Mouse (Mus musculus) stomach, embryonic 15.5 days (tissue): ENCODE results near the gene Slc4a4. TPM values are rescaled to one million over a fixed set of nuclear protein-coding genes. Genes with fewer than 3 reads are reported as not detected.
A peak's percentile ranks its signal among the peaks of the same experiment; 100 is the strongest.

Source experiments
- ATAC-seq: fragments of 200-750 bp; cut with Nextera tagmentation; 2 replicates; pipeline ENCODE4 v1.8.0; 2017; ENCODE audit warnings: low read depth, moderate number of reproducible peaks, moderate TSS enrichment; ENCODE audit not compliant: insufficient read depth, low FRiP score
- H3K27ac ChIP-seq: fragments of 300-500 bp; sonication (generic); 2 replicates; pipeline ENCODE4 v1.5.1; 2015; ENCODE audit warnings: mild to moderate bottlenecking, inconsistent platforms
- H3K27me3 ChIP-seq: fragments of 300-500 bp; sonication (generic); replicated peaks from 2 replicates; pipeline ENCODE4 v1.6.1; 2015; ENCODE audit warnings: inconsistent platforms
- H3K36me3 ChIP-seq: fragments of 300-500 bp; sonication (generic); 2 replicates; pipeline ENCODE4 v1.6.1; 2015; ENCODE audit warnings: inconsistent platforms
- H3K4me1 ChIP-seq: fragments of 300-500 bp; sonication (generic); 2 replicates; pipeline ENCODE4 v1.6.1; 2015; ENCODE audit warnings: inconsistent platforms
- H3K4me2 ChIP-seq: fragments of 300-500 bp; sonication (generic); 2 replicates; pipeline ENCODE4 v1.6.1; 2015; ENCODE audit warnings: mild to moderate bottlenecking, inconsistent platforms
- H3K4me3 ChIP-seq: fragments of 300-500 bp; sonication (generic); replicated peaks from 2 replicates; pipeline ENCODE4 v1.5.1; 2015; ENCODE audit warnings: inconsistent platforms
- H3K9ac ChIP-seq: fragments of 300-500 bp; sonication (generic); 2 replicates; pipeline ENCODE4 v1.6.1; 2015; ENCODE audit warnings: inconsistent platforms
- H3K9me3 ChIP-seq: fragments of 300-500 bp; sonication (generic); 2 replicates; pipeline ENCODE4 v1.6.1; 2016; ENCODE audit warnings: inconsistent platforms
- WGBS: fragments of 180-500 bp; shearing (Covaris S2); methylation state at CpG from one replicate; pipeline ENCODE4 v1.1.7; 2015; 5-methylcytosine and 5-hydroxymethylcytosine counted together
- polyA plus RNA-seq: library from polyadenylated mRNA; unstranded; fragments of >200 nt; fragmentation: Nextera tagmentation; extraction: Ambion mirVana; gene quantifications from 2 replicates; pipeline ENCODE4 v1.2.1, GENCODE M21; 2015

Gene Slc4a4
- polyA plus RNA-seq, 1 experiment from 2014 or later: 4.3 TPM

DNA sequence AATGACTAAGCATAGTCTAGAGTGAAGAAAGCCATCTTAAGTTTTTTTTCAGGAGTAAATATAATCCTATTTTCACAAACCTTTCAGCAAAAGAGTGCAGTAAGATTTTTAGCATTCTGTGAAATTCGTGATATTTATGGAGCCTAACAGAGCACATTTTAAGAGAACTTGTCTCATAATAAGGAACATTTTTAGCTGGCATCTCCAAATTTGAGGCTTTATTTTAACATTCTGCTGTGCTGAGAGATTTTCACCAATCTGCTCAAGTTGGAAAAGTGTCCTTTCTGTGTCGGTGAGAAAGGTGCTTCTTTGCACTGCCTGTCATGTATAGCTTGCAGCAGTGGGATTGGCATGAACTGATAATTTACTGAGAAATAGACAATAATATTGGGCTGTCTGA is 255.1 kb downstream of the Slc4a4 start:
- H3K27me3 ChIP-seq: no peaks in the 10 kb centered on the region
- no peak for ATAC-seq
- H3K36me3 ChIP-seq: no peaks in the 10 kb centered on the region
- no peak overlapping the region for H3K4me2 ChIP-seq
- H3K27ac ChIP-seq: no peak overlapping the region
- H3K4me3 ChIP-seq: no peak overlapping the region
- no peak overlapping the region for H3K9ac ChIP-seq
- H3K9me3 ChIP-seq: no peaks in the 10 kb centered on the region
- WGBS: 81% methylated on average over 2 of the region's 2 CpGs
- H3K4me1 ChIP-seq: no peaks in the 10 kb centered on the region

GRCm38 (mm10) chr5:89146276-89146675 is 259.7 kb downstream of the Slc4a4 start:
- H3K36me3 ChIP-seq: no peaks in the 10 kb centered on the region
- no peak overlapping the region for H3K9ac ChIP-seq
- ATAC-seq: no peak
- no peak overlapping the region for H3K4me3 ChIP-seq
- no peaks in the 10 kb centered on the region for H3K27me3 ChIP-seq
- no peak overlapping the region for H3K4me2 ChIP-seq
- WGBS: 85% methylated on average over 2 of the region's 2 CpGs
- no peaks in the 10 kb centered on the region for H3K4me1 ChIP-seq
- H3K9me3 ChIP-seq: no peaks in the 10 kb centered on the region
- H3K27ac ChIP-seq: no peak overlapping the region

DNA sequence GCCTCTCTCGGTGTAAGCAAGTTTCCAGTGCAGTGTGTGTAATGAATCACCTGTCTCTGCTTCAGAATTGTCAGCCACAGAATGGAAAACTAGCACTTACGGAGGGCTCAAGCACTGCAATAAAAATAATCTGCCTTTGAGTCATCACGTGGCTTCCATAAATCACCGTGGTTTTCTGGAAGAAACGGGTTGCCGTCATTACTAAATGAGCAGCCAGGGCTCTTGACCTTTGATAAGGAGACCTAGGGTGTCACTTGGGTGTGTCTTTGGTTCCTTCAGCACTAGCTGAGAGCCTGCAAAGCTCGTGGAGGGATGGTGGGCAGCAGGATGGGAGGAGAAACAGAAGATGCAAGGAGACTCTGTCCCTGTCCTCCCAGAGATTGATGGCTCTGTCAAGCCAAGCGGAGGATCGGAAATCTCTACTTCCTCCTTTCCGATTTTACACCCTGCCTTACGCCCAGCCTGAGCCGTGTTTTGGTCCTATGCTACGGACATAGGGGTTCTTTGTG is 260.7 kb downstream of the Slc4a4 start:
- H3K27ac ChIP-seq: no peak overlapping the region
- WGBS: 23% methylated on average over 13 of the region's 13 CpGs
- H3K4me3 ChIP-seq: no peak overlapping the region
- H3K4me1 ChIP-seq: no peaks in the 10 kb centered on the region
- no peak overlapping the region for H3K4me2 ChIP-seq
- ATAC-seq: no peak
- H3K9me3 ChIP-seq: no peaks in the 10 kb centered on the region
- H3K9ac ChIP-seq: no peak overlapping the region
- no peaks in the 10 kb centered on the region for H3K36me3 ChIP-seq
- no peaks in the 10 kb centered on the region for H3K27me3 ChIP-seq

- Histone ChIP-seq H3K27me3 (no peaks in the 10 kb centered on the region), H3K4me2 (no peak overlapping the region), H3K27ac (no peak overlapping the region), H3K4me1 (no peaks in the 10 kb centered on the region), H3K4me3 (no peak overlapping the region), H3K9ac (no peak overlapping the region), H3K9me3 (no peaks in the 10 kb centered on the region), H3K36me3 (no peaks in the 10 kb centered on the region)
- no peak for ATAC-seq
- WGBS: 20% methylated on average over 2 of the region's 2 CpGs
These were observed 262.9 kb downstream of the Slc4a4 start for GRCm38 (mm10) chr5:89149436-89150040.

DNA sequence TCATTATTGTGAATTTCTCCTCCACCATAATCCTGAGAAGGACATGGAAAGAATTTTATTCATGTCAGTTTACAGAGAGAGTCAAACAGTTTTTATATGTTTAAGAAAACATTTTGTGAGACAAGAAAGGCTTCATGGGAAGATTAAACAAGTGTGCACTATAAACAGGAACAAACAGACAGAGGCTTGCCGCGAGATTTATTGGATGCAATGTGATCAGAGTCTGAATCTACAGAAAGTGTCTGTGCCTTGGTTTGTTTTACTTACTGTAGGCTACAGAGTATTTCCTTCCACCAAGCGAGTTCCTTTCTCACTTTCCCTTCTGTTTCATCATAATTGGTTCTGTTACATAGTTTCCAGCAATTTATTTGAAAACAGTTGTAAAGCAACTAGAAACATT is 264.5 kb downstream of the Slc4a4 start:
- Histone ChIP-seq H3K4me3 (no peak overlapping the region), H3K27ac (no peak overlapping the region), H3K9me3 (no peaks in the 10 kb centered on the region), H3K36me3 (no peaks in the 10 kb centered on the region), H3K27me3 (no peaks in the 10 kb centered on the region), H3K4me2 (no peak overlapping the region), H3K9ac (no peak overlapping the region), H3K4me1 (no peaks in the 10 kb centered on the region)
- ATAC-seq: no peak
- WGBS: 53% methylated on average over 3 of the region's 3 CpGs

GRCm38 (mm10) chr5:89171025-89171718 is 284.6 kb downstream of the Slc4a4 start:
- no peak for ATAC-seq
- H3K27me3 ChIP-seq: no peaks in the 10 kb centered on the region
- no peaks in the 10 kb centered on the region for H3K4me1 ChIP-seq
- 85% methylated on average over 2 of the region's 2 CpGs for WGBS
- no peak overlapping the region for H3K4me3 ChIP-seq
- H3K27ac ChIP-seq: no peak overlapping the region
- no peaks in the 10 kb centered on the region for H3K36me3 ChIP-seq
- H3K4me2 ChIP-seq: no peak overlapping the region
- H3K9ac ChIP-seq: no peak overlapping the region
- H3K9me3 ChIP-seq: no peaks in the 10 kb centered on the region

DNA sequence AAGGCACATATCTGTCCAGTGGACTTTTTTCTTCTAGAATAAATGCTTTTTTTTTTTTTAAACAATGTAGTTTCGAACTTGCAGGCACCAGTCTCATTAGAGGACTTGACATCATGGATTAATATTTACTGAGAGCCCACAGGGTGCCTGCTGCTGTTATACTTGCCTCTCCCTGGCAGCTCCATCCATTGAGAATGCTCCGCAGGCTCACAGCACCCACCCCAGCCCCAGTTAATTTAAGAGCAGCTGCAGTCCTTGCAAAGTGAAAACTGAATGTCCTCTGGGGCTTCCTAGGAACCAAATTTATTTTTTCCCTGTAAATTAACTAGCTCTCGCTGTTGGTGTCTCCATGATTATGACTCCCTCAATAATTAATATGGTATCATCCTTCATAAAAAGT is 303.4 kb downstream of the Slc4a4 start:
- H3K27ac ChIP-seq: no peak overlapping the region
- ATAC-seq: no peak
- no peaks in the 10 kb centered on the region for H3K4me1 ChIP-seq
- no peaks in the 10 kb centered on the region for H3K27me3 ChIP-seq
- WGBS: 63% methylated on average over 3 of the region's 3 CpGs
- no peak overlapping the region for H3K4me3 ChIP-seq
- H3K36me3 ChIP-seq: no peaks in the 10 kb centered on the region
- no peaks in the 10 kb centered on the region for H3K9me3 ChIP-seq
- H3K9ac ChIP-seq: no peak overlapping the region
- H3K4me2 ChIP-seq: no peak overlapping the region

GRCm38 (mm10) chr5:89194654-89195053 is 308.0 kb downstream of the Slc4a4 start:
- no peak for ATAC-seq
- Histone ChIP-seq H3K4me1 (no peaks in the 10 kb centered on the region), H3K27ac (no peak overlapping the region), H3K4me2 (no peak overlapping the region), H3K9ac (no peak overlapping the region), H3K27me3 (no peaks in the 10 kb centered on the region), H3K36me3 (no peaks in the 10 kb centered on the region), H3K9me3 (no peaks in the 10 kb centered on the region), H3K4me3 (no peak overlapping the region)
- WGBS: 81% methylated on average over 3 of the region's 3 CpGs

GRCm38 (mm10) chr5:89198501-89198900 is 311.9 kb downstream of the Slc4a4 start:
- Histone ChIP-seq H3K4me2 (no peak overlapping the region), H3K27ac (no peak overlapping the region), H3K27me3 (no peaks in the 10 kb centered on the region), H3K4me3 (no peak overlapping the region), H3K36me3 (no peaks in the 10 kb centered on the region), H3K9me3 (no peaks in the 10 kb centered on the region), H3K9ac (no peak overlapping the region), H3K4me1 (no peaks in the 10 kb centered on the region)
- whole genome bisulfite sequencing: 61% methylated on average over 2 of the region's 2 CpGs
- ATAC-seq: no peak

DNA sequence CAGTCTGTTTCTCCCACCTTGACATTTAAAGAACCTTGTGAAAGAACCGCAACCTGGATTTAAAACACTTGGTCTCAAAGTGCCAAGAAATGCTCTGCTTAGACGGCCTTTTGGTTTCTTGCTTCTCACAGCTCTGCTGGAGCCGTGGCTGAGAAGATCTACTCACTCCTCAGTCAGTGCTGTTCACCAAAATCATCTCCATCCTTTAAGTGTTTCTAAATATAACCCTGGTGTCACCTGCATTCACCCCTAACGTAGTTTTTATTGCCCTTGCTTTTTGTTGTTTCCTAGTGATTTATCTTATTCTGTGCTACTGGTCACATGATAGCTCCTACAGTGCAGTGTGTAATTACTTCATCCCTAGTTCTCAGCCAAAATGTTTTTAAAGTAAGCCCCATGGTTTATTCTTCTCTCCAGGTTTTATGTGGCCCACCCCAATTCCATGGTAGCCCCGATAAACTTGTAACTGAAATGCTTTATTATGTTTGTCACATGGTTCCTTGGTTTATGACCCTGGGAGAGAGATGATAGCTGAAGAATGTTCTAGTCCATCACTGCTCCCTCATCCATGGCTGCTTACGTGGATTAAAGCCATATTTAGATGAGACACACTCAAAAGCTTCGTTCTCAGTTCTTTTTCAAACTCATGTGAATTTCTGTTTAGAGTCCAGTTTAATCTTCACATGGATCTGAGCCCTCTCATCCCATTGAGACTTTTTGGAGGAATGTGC is 323.5 kb downstream of the Slc4a4 start:
- Histone ChIP-seq H3K27me3 (no peaks in the 10 kb centered on the region), H3K36me3 (no peaks in the 10 kb centered on the region), H3K27ac (no peak overlapping the region), H3K9ac (no peak overlapping the region), H3K4me2 (no peak overlapping the region), H3K9me3 (no peaks in the 10 kb centered on the region), H3K4me3 (no peak overlapping the region), H3K4me1 (no peaks in the 10 kb centered on the region)
- WGBS: 72% methylated on average over 7 of the region's 7 CpGs
- ATAC-seq: no peak

DNA sequence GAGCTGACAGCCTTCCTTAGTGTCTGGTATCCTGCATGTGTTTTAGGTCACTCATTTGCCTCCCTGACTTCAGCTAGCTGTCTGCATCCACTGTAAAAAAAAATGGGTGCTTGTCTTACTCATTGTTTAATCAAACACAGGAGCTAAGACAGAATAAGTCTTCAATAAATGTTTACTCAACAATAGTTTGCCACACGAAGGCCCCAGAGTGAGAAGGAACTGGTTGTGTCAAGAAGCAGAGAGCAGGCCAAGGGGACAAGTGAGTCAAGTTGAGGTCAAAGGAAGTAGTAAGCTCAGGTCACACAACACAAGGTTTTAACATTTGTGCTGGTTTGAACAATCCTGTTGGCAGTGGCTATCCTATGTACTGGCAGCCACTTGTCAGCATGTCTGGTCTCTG is 324.4 kb downstream of the Slc4a4 start:
- ATAC-seq: no peak

GRCm38 (mm10) chr5:89218222-89218621 is 331.6 kb downstream of the Slc4a4 start:
- peak overlapping the region; percentile 10; the same call in 1 of the 2 replicates for H3K4me2 ChIP-seq
- H3K27ac ChIP-seq: peak overlapping the region; percentile 73
- no peak overlapping the region for H3K4me3 ChIP-seq
- no peaks in the 10 kb centered on the region for H3K4me1 ChIP-seq
- H3K36me3 ChIP-seq: no peaks in the 10 kb centered on the region
- peak; percentile 92 for ATAC-seq
- no peaks in the 10 kb centered on the region for H3K9me3 ChIP-seq
- H3K9ac ChIP-seq: no peak overlapping the region
- 67% methylated on average over 8 of the region's 8 CpGs for WGBS
- no peaks in the 10 kb centered on the region for H3K27me3 ChIP-seq

More for the DNA sequence above, 324.4 kb downstream of the Slc4a4 start:
- Histone ChIP-seq H3K4me1 (no peaks in the 10 kb centered on the region), H3K9me3 (no peaks in the 10 kb centered on the region), H3K27me3 (no peaks in the 10 kb centered on the region), H3K27ac (no peak overlapping the region), H3K36me3 (no peaks in the 10 kb centered on the region), H3K9ac (no peak overlapping the region), H3K4me2 (no peak overlapping the region), H3K4me3 (no peak overlapping the region)
- 14% methylated on average over 1 of the region's 1 CpGs for WGBS
